Mouse (Mus musculus) B cell, adult 67 days (primary cell): ENCODE results near the gene Ldb1. TPM values are rescaled to one million over a fixed set of nuclear protein-coding genes. Genes with fewer than 3 reads are reported as not detected.

ENCODE experiments used
- total RNA-seq, 2 experiments: library from RNA; stranded (reverse); gene quantifications; 4 replicates each; pipeline ENCODE4 v1.2.4; 2023

Ldb1 gene
- total RNA-seq = 100 to 1,000 TPM; 240 to 268 TPM

GRCm38 (mm10) chr19:46044993-46045695, at the start of gene Ldb1:
Ldb1 (minus strand) TSS chr19:46045214.

GRCm38 (mm10) chr19:46075616-46076607, 30.9 kb upstream of the Ldb1 start, which contains the start of gene Nolc1:
Nolc1 (plus strand) TSS chr19:46075863.

GRCm38 (mm10) chr19:46044271-46044992, 582 bp downstream of the Ldb1 start, which contains the start of gene Pprc1:
Pprc1 (plus strand) TSS chr19:46044886.

GRCm38 (mm10) chr19:46003371-46004226, 41.4 kb downstream of the Ldb1 start, which contains the start of gene Hps6:
Hps6 (plus strand) TSS chr19:46003508.

GRCm38 (mm10) chr19:45997785-45998693, 47.0 kb downstream of the Ldb1 start, which contains the start of gene Armh3:
Armh3 (minus strand) TSS chr19:45998488.

Other genes with a start within 250 kb of the Ldb1 start
- 1 to 10 TPM; 1.2 to 3.1 TPM for gene Kcnip2, start 229.2 kb downstream of the Ldb1 start, total RNA-seq
- 10 to 100 TPM; 26.9 to 31.7 TPM for gene Armh3, start 46.7 kb downstream of the Ldb1 start, total RNA-seq
- gene Hps6, start 41.7 kb downstream of the Ldb1 start, total RNA-seq = 10 to 100 TPM; 11.3 to 11.7 TPM
- 10 to 100 TPM; 94.6 to 96.9 TPM for gene Pprc1, start 328 bp downstream of the Ldb1 start, total RNA-seq
- 10 to 100 TPM; 86.7 to 95.7 TPM for gene Nolc1, start 30.6 kb upstream of the Ldb1 start, total RNA-seq
- gene Elovl3, start 86.7 kb upstream of the Ldb1 start, total RNA-seq = not detected
- not detected for gene Pitx3, start 103.1 kb upstream of the Ldb1 start, total RNA-seq
- 100 to 1,000 TPM; 112 to 124 TPM for gene Gbf1, start 107.3 kb upstream of the Ldb1 start, total RNA-seq